Mouse (Mus musculus): Measurements from ENCODE around the gene Gm20388. TPM values are rescaled to one million over a fixed set of nuclear protein-coding genes. Genes with fewer than 3 reads are reported as not detected.
"Not testable (repeated sequence)": the region's sequence is repeated elsewhere in the genome, so short reads cannot be mapped to it uniquely, and the experiment has no call there.

The Gm20388 gene
- polyA plus RNA-seq, 1 experiment from 2014 or later = 12.4 TPM

DNA sequence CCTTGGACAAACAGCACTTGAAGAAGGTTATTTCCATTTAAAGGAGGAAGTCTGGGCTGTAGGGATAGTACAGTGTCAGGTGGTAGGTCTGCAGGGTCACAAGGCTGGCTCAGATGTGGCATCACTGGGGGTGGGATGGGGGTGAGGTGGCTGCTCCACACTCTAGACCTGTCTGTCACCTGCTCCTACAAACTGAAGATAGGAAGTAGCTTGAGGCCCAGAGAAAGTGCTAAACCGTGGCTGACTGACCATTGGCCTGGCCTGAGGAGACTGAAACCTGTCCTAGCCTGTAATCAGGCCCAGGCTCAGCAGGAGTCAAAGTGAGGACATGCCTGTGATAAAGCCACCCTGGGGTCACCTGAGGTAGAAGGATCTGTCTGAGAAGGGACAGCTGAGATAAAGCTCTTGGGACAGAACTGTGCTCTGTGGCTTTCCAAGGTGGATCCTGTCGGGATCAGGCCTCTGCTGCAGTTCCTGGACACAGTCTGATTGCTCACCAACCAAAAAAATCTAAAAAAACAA, 1678.6 kb downstream of the Gm20388 start:
- H3K4me1 ChIP-seq (ENCODE audit: control insufficient read depth, insufficient read depth, low read depth, low read length) = peaks cover 23% of the 10 kb centered on the region
- H3K9ac ChIP-seq (ENCODE audit: low read depth, low read length) = no peak overlapping the region
- H3K27me3 ChIP-seq (replicated peaks; ENCODE audit: control insufficient read depth, insufficient read depth, low read length) = no peaks in the 10 kb centered on the region
- no peaks in the 10 kb centered on the region; the same call in 1 of the 2 replicates for H3K36me3 ChIP-seq (ENCODE audit: control insufficient read depth, insufficient read depth, low read length)
- WGBS = 43% methylated on average over 2 of the region's 2 CpGs
- peak overlapping the region; percentile 82; the same call in 1 of the 2 replicates for H3K27ac ChIP-seq (ENCODE audit: low read depth, low read length)
- H3K4me2 ChIP-seq (ENCODE audit: low read length) = no peak overlapping the region
- H3K4me3 ChIP-seq (ENCODE audit: low read length) = no peak overlapping the region
- ATAC-seq = no peak
- H3K9me3 ChIP-seq (ENCODE audit: control insufficient read depth, low read length) = no peaks in the 10 kb centered on the region

DNA sequence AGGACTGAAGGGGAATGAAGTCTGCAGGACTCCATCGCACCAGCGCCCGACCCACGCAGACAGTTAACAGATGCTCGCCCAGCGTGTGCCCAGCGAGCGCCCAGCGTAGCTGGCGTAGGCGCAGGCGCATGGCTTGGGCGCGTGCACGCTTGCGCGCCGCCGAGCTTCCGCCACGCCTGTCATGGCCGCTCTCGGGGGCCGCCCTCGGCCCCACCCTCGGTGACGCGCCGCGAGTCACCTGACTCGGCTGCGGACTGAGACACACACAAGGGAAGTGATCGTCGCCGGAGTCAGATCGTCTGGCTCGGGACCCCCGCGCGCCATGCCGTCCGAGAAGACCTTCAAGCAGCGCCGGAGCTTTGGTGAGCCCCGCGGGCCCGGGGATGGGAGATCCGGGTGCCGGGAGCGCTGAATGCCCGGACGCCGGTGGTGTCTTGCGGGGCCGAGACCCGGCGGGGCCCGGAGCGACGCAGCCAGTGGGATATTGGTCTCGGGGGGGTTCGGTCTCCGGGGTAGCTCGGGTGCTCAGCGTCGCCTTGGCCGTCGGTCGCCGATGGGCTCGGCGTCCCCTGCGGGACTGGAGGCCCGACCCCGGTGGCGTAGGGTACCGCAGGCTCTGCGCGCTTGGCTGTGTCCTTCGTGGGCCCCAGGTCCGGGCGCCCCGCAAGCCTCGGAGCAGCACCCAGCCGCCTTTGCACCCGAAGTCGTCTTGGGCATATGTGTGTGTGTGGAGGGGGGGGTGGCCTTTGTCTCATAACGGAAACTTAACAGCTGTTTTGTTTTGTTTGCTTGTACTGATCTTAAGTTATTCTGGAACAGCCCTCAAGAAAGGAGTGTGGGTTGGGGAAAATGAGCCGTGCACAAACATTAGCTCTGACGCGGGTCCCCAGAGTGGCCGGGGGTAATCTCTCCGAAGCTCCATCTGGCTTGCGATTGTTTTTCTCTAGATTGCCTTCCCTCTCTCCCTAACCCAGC, 1679.8 kb downstream of the Gm20388 start, which contains the start of gene Map1lc3b:
Gene Map1lc3b (plus strand): TSS at position 159 of the 975 bp plus-strand sequence.
- H3K9me3 ChIP-seq (ENCODE audit: control insufficient read depth, low read length) = no peaks in the 10 kb centered on the region
- peak; percentile 86 for ATAC-seq
- under 1% methylated on average over 93 of the region's 94 CpGs for WGBS
- H3K27me3 ChIP-seq (replicated peaks; ENCODE audit: control insufficient read depth, insufficient read depth, low read length) = no peaks in the 10 kb centered on the region
- H3K9ac ChIP-seq (ENCODE audit: low read depth, low read length) = peak within 1 kb of the TSS; percentile 86
- peaks cover 23% of the 10 kb centered on the region for H3K4me1 ChIP-seq (ENCODE audit: control insufficient read depth, insufficient read depth, low read depth, low read length)
- H3K36me3 ChIP-seq (ENCODE audit: control insufficient read depth, insufficient read depth, low read length) = peaks cover 4% of the 10 kb centered on the region; the same call in 1 of the 2 replicates
- peak within 1 kb of the TSS; percentile 98 for H3K4me2 ChIP-seq (ENCODE audit: low read length)
- H3K4me3 ChIP-seq (ENCODE audit: low read length) = peak within 1 kb of the TSS; percentile 96
- H3K27ac ChIP-seq (ENCODE audit: low read depth, low read length) = peak within 1 kb of the TSS; percentile 82

DNA sequence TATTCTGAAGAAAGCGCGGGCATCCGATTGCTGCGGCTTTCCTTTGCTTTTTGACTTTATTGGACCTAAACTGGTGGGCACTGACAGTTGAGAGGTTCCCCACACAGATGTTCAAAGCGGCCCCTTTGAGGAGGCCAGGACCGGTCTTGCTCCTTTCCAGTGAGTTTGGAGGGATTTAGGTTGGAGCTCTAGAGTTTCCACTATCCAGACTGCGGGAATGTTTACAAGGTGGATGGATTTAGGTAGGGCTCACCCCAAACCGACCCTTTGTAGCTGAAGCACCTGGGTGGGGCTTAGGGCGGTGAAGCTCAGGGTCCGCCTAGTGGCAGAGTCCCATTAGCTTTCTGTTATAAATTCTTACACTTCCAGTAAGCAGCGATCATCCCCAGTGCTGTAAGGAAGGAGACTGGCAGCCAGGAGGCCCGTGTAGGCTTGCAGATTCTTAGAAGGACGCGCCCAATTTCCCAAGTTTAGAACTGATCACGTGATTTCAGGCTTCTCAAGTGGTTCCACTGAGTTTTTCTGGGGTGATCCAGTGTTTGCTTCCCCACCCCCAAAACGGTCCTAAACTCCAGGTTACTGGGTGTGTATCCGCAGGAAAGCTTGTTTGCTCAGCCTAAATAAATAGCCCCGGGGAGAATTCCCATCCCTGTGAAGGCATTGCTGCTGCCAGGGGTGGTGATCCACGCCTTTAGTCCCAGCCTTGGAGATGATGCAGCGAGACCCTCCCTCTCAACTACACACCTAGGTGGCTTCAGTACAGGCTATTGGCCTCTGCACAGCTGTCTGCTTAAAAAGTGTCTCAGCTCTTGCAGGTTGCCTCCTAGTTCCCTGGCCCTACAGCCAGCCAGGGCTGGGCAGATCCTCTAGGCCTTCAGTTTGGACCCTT, 1680.8 kb downstream of the Gm20388 start:
- Histone ChIP-seq H3K36me3 (ENCODE audit: control insufficient read depth, insufficient read depth, low read length) (peaks cover 9% of the 10 kb centered on the region), H3K9ac (ENCODE audit: low read depth, low read length) (peak overlapping the region; percentile 86), H3K4me2 (ENCODE audit: low read length) (peak overlapping the region; percentile 98), H3K4me1 (ENCODE audit: control insufficient read depth, insufficient read depth, low read depth, low read length) (peaks cover 23% of the 10 kb centered on the region), H3K9me3 (ENCODE audit: control insufficient read depth, low read length) (no peaks in the 10 kb centered on the region), H3K27me3 (replicated peaks; ENCODE audit: control insufficient read depth, insufficient read depth, low read length) (no peaks in the 10 kb centered on the region), H3K4me3 (ENCODE audit: low read length) (peak overlapping the region; percentile 96), H3K27ac (ENCODE audit: low read depth, low read length) (peak overlapping the region; percentile 76)
- 19% methylated on average over 20 of the region's 20 CpGs for WGBS
- 0 out of 2 replicates have a peak, but pooled peaks have one; percentile 1 for ATAC-seq

DNA sequence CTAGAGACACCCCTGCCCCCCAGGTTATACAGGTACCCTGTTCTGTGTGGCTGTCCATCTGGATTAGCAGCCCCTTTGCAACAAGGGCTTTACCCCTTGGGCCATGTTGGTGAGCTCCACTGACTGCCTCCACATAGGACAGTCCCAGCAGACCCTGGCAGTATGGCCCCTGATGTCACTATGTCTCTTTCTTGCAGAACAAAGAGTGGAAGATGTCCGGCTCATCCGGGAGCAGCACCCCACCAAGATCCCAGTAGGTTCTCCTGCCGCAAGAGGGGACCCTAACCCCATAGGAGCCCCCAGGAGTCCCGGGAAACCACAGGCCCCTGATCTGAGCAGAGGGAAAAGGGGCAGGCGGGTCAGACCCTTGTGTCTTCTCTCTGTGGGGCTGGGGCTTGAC, 1682.7 kb downstream of the Gm20388 start:
- Histone ChIP-seq H3K9ac (ENCODE audit: low read depth, low read length) (no peak overlapping the region), H3K4me2 (ENCODE audit: low read length) (no peak overlapping the region), H3K27ac (ENCODE audit: low read depth, low read length) (no peak overlapping the region), H3K9me3 (ENCODE audit: control insufficient read depth, low read length) (no peaks in the 10 kb centered on the region), H3K36me3 (ENCODE audit: control insufficient read depth, insufficient read depth, low read length) (peaks cover 16% of the 10 kb centered on the region), H3K27me3 (replicated peaks; ENCODE audit: control insufficient read depth, insufficient read depth, low read length) (no peaks in the 10 kb centered on the region), H3K4me3 (ENCODE audit: low read length) (no peak overlapping the region), H3K4me1 (ENCODE audit: control insufficient read depth, insufficient read depth, low read depth, low read length) (peaks cover 23% of the 10 kb centered on the region)
- WGBS = 88% methylated on average over 5 of the region's 5 CpGs
- ATAC-seq = no peak

DNA sequence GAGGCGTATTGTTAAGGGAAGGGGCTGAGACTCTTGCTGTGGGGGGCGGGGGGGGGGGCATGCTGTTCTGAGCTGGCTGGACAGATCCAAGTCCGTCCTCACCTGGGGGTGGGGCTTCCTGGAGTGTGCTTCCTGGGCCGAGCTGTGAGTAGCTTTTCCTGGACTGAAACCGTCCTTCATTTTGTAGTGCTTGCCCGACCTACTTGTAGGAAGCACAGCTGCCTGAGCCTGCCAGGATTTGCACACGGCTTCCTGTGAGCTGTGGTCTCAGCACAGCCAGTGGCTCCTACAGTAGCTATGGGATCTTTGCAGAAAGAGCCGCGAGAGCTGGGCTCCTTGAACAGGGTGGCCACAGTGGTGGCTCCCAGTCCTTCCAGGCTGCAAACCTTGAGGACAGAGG, 1683.3 kb downstream of the Gm20388 start:
- WGBS = 79% methylated on average over 9 of the region's 9 CpGs
- Histone ChIP-seq H3K9me3 (ENCODE audit: control insufficient read depth, low read length) (no peaks in the 10 kb centered on the region), H3K27me3 (replicated peaks; ENCODE audit: control insufficient read depth, insufficient read depth, low read length) (no peaks in the 10 kb centered on the region), H3K4me1 (ENCODE audit: control insufficient read depth, insufficient read depth, low read depth, low read length) (peaks cover 23% of the 10 kb centered on the region), H3K4me3 (ENCODE audit: low read length) (no peak overlapping the region), H3K4me2 (ENCODE audit: low read length) (no peak overlapping the region), H3K36me3 (ENCODE audit: control insufficient read depth, insufficient read depth, low read length) (peaks cover 16% of the 10 kb centered on the region), H3K27ac (ENCODE audit: low read depth, low read length) (no peak overlapping the region), H3K9ac (ENCODE audit: low read depth, low read length) (no peak overlapping the region)
- ATAC-seq = no peak

DNA sequence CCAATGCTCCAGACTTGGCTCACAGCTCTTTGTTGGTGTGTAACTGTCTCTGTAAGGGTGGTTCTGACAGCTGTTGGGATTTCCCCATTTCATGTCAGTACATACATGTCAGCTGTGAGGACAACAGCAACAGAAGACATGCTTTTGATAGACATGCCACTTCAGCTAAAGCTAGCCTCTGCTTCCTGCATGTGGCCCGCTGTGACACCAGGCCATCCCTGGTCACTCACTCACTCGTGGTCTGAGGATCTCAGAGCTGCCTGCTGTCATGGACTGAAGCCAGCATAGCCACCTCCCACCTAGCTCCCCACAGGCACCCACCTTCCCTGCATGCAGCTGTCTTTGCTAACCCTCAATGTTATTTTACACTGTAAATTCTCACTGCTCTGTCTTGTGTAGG, 1686.9 kb downstream of the Gm20388 start:
- not testable (repeated sequence) for H3K9me3 ChIP-seq (ENCODE audit: control insufficient read depth, low read length); H3K27ac ChIP-seq (ENCODE audit: low read depth, low read length); H3K9ac ChIP-seq (ENCODE audit: low read depth, low read length); H3K4me2 ChIP-seq (ENCODE audit: low read length); ATAC-seq; H3K4me1 ChIP-seq (ENCODE audit: control insufficient read depth, insufficient read depth, low read depth, low read length); H3K4me3 ChIP-seq (ENCODE audit: low read length); H3K27me3 ChIP-seq (replicated peaks; ENCODE audit: control insufficient read depth, insufficient read depth, low read length)
- peaks cover 37% of the 10 kb centered on the region for H3K36me3 ChIP-seq (ENCODE audit: control insufficient read depth, insufficient read depth, low read length)
- WGBS = 70% methylated on average over 2 of the region's 2 CpGs

DNA sequence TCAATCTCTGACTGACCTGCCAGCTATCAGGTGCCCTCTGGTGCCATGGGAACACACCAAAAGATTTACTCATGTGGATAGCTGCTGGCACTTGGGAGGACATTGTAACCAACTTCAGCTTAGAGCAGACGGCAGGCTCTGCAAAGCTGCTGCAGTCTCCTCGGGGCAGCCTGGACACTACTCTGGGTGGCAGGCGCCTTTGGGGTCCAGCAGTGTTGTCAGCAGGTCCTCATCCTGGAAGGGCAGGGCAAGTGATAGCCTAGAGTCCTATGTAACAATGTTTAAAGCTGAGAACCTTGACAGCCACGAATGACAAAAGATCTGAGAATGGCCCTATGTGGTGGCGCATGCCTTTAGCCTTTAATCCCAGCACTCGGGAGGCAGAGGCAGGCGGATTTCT, 1687.5 kb downstream of the Gm20388 start:
- no peak overlapping the region for H3K4me2 ChIP-seq (ENCODE audit: low read length)
- H3K9me3 ChIP-seq (ENCODE audit: control insufficient read depth, low read length) = no peaks in the 10 kb centered on the region
- H3K9ac ChIP-seq (ENCODE audit: low read depth, low read length) = no peak overlapping the region
- H3K4me3 ChIP-seq (ENCODE audit: low read length) = no peak overlapping the region
- H3K36me3 ChIP-seq (ENCODE audit: control insufficient read depth, insufficient read depth, low read length) = peaks cover 38% of the 10 kb centered on the region
- no peaks in the 10 kb centered on the region; the same call in 1 of the 2 replicates for H3K4me1 ChIP-seq (ENCODE audit: control insufficient read depth, insufficient read depth, low read depth, low read length)
- 94% methylated on average over 7 of the region's 7 CpGs for WGBS
- ATAC-seq = no peak
- H3K27me3 ChIP-seq (replicated peaks; ENCODE audit: control insufficient read depth, insufficient read depth, low read length) = no peaks in the 10 kb centered on the region
- no peak overlapping the region for H3K27ac ChIP-seq (ENCODE audit: low read depth, low read length)

DNA sequence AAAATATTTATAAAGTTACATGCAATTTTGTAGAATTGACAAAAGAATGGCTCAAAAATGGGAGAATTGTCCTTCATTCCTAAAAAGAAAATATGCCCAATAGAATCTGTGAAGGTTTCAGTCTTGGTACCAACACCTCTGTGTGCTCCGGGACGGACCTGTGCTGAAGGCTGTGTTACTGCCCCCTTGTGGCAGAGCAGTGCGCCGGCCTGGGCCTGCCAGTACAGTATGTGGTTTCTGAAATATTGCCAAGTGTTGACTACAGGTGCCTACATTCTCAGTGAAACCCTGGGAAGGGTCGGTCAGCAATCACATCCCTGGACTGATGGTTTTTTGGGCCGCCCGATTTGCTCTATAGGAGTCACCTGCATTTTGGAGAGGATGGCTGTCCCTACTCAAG, 1688.3 kb downstream of the Gm20388 start:
- H3K9me3 ChIP-seq (ENCODE audit: control insufficient read depth, low read length) = no peaks in the 10 kb centered on the region
- ATAC-seq = peak; percentile 66; the same call in 1 of the 2 replicates
- H3K9ac ChIP-seq (ENCODE audit: low read depth, low read length) = no peak overlapping the region
- WGBS = 36% methylated on average over 7 of the region's 7 CpGs
- no peak overlapping the region for H3K27ac ChIP-seq (ENCODE audit: low read depth, low read length)
- peaks cover 42% of the 10 kb centered on the region for H3K36me3 ChIP-seq (ENCODE audit: control insufficient read depth, insufficient read depth, low read length)
- no peak overlapping the region for H3K4me3 ChIP-seq (ENCODE audit: low read length)
- H3K27me3 ChIP-seq (replicated peaks; ENCODE audit: control insufficient read depth, insufficient read depth, low read length) = no peaks in the 10 kb centered on the region
- H3K4me2 ChIP-seq (ENCODE audit: low read length) = no peak overlapping the region
- no peaks in the 10 kb centered on the region; the same call in 1 of the 2 replicates for H3K4me1 ChIP-seq (ENCODE audit: control insufficient read depth, insufficient read depth, low read depth, low read length)
